Mouse (Mus musculus) brown adipose tissue, adult 24 weeks (tissue): Measurements from ENCODE around the gene Impdh1. TPM values are rescaled to one million over a fixed set of nuclear protein-coding genes. Genes with fewer than 3 reads are reported as not detected.

Source experiments
- H3K27ac ChIP-seq: fragments of 200-500 bp; replicated peaks from 2 replicates; pipeline ENCODE4 v1.5.1; 2012; ENCODE audit warnings: low read depth, mild to moderate bottlenecking, low read length
- H3K4me1 ChIP-seq: fragments of 200-500 bp; 2 replicates; pipeline ENCODE4 v1.6.1; 2012; ENCODE audit warnings: low read length, mixed read lengths; ENCODE audit not compliant: control insufficient read depth, insufficient read depth, insufficient read length
- H3K4me3 ChIP-seq: fragments of 200-500 bp; 2 replicates; pipeline ENCODE4 v1.5.1; 2012; ENCODE audit warnings: low read depth, mild to moderate bottlenecking, low read length, moderate library complexity; ENCODE audit not compliant: insufficient read depth
- polyA plus RNA-seq: library from polyadenylated mRNA; stranded (reverse); fragments of >200 nt; gene quantifications from 2 replicates; pipeline ENCODE4 v1.2.4, GENCODE M21; 2012; ENCODE audit not compliant: missing spikeins, insufficient read depth, insufficient read length

Impdh1 gene
- polyA plus RNA-seq, 1 experiment: 68.7 TPM

- Histone ChIP-seq H3K27ac (no peak overlapping the region), H3K4me1 (peaks cover 6% of the 10 kb centered on the region; the same call in 1 of the 2 replicates), H3K4me3 (no peak overlapping the region)
Measured at GRCm38 (mm10) chr6:29203861-29204585, 12.1 kb downstream of the Impdh1 start.

DNA sequence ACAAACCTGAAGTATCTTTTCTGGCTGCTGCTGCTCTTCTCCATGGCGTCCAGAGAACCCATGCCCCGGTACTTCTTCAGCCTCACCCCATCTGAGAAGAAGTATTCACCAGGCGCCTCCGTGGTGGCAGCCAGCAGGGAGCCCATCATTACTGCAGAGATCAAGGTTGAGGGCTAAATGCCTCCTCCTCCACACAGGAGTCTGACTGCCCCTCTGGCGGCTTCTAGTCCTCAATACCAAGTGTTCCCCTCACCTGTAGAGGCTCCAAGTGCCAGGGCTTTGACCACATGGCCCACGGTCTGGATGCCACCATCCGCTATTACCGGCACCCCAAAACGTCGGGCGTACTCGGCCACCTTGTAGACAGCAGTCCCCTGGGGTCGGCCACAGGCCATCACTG is 13.1 kb downstream of the Impdh1 start:
- peaks cover 6% of the 10 kb centered on the region; the same call in 1 of the 2 replicates for H3K4me1 ChIP-seq
- no peak overlapping the region for H3K27ac ChIP-seq
- no peak overlapping the region for H3K4me3 ChIP-seq

- H3K4me1 ChIP-seq: peaks cover 6% of the 10 kb centered on the region; the same call in 1 of the 2 replicates
- no peak overlapping the region for H3K4me3 ChIP-seq
- H3K27ac ChIP-seq: no peak overlapping the region
Measured at GRCm38 (mm10) chr6:29201988-29202387, 14.2 kb downstream of the Impdh1 start.

GRCm38 (mm10) chr6:29201341-29201740 is 14.8 kb downstream of the Impdh1 start:
- Histone ChIP-seq H3K4me1 (peaks cover 6% of the 10 kb centered on the region; the same call in 1 of the 2 replicates), H3K4me3 (no peak overlapping the region), H3K27ac (no peak overlapping the region)

GRCm38 (mm10) chr6:29200496-29200895 is 15.7 kb downstream of the Impdh1 start:
- H3K4me1 ChIP-seq: no peaks in the 10 kb centered on the region
- H3K27ac ChIP-seq: no peak overlapping the region
- H3K4me3 ChIP-seq: no peak overlapping the region

DNA sequence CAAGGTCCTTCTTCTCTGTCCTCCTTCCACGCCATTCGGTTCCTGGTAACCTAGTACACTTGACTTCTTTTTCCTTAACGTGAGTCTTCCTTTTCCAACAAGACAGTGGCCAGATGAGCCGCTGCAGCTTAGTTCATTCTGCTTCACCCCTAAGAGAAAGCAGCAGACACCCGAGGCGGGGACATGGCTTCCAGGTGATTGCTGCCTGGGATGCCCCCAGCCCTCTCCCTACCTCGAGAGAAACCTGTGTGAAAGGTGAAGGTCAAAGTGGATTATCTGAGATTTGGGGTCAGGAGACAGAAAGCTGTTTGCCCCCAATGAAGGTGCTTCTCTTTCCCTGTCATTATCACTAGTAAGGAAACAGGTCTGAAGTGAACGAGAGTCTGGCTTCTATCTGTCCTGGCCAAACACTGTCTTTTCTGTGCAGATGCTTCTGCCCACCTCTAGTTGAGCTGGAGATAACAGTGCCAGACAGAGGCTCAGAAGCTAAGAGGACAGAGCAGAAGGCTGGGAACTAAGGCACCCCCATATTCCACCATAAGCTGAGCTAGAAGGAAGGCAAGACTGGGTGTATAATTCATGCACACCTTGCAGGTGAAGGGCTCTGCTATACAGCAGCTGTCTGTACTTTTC is 16.8 kb downstream of the Impdh1 start:
- H3K4me3 ChIP-seq: no peak overlapping the region

DNA sequence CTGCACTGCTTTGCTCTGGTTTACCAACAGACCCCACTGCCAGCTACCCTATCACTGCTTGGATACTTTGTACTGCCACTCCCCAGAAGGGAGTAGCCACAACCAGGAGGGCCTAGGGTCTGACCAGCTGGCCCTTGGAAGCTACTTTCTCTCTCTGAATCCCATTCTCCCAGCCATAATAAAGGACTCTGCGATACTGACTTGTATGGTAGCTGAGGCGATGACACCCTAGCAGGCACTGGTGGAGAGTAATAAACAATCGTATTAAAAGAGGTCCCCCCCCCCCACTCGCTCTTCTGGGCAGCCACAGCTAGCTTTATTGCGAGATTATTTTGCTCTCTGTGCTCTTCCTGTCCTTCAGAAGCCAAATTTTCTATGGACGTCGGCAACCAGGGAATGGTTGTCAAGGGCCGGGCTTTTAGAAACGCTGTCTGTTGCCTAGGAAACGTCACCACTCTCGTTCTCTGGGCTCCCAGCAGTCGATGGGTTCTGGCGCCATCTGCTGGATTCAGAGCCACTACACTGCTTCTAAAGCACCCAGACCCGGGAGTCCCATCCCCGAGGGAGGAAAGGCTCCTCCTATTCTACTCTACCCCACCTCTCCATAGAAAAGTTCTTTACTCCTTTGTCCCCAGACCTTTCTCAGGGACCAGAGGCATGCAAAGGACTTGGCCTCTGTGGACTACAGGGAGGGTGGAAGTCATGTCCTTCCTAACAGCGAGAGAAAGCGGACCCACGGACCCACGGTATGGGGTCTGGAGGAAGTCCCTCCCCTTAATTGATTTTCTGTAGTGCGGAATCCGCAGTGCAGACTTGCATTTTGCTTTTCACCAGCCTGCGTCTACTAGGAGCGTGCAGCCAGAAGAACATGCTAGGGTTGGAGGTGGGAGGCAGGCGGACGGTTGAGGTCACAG is 17.6 kb downstream of the Impdh1 start:
- no peaks in the 10 kb centered on the region for H3K4me1 ChIP-seq
- H3K4me3 ChIP-seq: no peak overlapping the region
- H3K27ac ChIP-seq: no peak overlapping the region

More for the DNA sequence above, 16.8 kb downstream of the Impdh1 start:
- no peak overlapping the region for H3K27ac ChIP-seq
- no peaks in the 10 kb centered on the region for H3K4me1 ChIP-seq

DNA sequence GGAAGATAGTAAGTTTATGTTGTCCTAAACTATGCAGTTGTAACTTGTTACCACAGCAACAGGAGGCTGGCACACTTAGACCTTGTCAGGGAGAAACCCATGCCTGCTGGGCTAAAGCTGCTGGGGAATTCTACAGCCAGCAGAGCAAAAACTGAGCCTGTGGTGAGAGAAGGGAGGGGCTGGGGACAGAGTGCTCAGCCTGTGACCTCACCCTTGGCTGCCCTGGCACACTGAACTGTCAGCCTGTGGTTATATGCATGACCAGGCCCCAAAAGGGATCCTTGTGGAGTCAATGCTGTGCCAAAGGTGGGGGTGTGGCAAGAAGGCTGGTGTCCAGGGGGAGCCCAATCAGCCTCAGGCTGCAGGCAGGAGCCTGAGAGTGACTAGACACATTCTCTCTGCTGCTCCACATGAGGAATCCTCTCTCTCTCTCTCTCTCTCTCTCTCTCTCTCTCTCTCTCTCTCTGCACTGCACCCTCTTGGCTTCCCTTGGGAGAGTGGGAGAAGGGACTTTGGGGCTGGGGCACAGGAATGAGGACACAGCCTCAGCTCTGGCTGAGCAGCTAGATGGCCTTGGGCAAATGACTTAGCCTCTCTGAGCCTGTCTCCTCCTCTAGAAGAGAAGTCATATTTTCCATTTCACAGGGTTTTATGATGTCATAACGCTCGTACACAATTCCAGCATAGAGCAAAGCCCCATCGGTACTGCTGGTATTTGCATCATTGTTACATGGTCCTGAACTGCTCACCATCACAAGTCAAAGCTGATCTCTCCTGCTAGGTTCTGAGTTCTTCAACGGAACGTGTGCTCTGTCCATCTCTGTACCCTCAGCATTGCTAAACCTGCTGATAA is 20.1 kb downstream of the Impdh1 start:
- Histone ChIP-seq H3K4me1 (no peaks in the 10 kb centered on the region), H3K27ac (0 out of 2 replicates have a peak overlapping the region, but pooled peaks have one; percentile 31), H3K4me3 (no peak overlapping the region)

DNA sequence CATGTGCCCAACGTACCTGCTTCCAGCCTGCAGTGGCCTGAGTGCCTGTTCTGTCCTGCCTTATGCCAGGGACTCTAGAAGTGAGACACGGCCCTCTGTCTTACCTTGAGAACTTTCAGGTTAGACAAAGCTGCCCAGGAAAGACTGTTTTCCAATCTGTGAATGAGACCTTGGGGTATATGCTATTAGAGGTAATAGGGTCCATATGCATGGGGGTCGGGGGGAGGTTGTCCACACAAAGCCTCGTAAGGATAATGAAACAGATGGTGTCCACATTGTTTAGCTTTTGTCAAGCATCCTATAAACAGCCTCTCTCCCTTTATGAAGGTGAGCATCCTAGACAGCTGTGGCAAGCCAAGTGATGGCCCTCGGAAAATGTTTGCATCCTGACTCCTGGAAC is 21.0 kb downstream of the Impdh1 start:
- H3K27ac ChIP-seq: no peak overlapping the region
- no peak overlapping the region for H3K4me3 ChIP-seq
- H3K4me1 ChIP-seq: no peaks in the 10 kb centered on the region

DNA sequence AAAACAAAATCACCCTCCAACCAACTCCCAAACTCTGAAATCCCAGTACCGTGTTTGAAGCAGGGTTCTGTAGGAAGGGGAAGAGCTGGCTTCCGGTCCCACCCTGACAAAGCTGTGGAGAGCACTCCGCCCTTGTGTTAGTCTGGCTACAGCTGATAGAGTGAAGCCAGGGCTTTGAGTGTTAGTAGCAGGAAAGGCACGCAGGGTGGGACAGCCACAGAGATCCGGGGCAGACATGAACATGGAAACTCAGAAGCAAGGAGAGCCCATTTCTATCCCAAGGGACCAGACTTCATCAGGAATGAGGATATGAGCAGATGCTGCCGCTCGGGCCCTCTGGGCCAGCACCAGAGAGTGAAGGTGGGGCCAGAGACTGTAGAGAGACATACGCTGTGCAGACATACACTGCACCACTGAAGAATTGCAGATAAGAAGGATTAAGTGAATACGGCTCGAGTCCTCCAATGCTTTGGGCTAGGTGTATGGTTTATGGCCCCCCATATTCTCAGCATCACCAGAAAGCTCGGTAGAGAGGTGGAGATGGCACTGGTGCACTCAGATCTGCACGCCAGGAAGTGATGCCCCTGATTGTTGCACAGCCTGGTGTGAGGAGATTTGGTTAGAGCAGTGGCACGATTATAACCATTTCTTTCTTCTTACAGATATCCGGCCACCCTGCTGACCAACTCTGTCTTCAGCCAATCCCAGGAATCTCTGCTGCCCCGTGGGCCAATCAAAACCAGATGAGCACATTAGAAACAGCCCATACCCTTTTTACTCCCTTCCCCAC is 22.0 kb downstream of the Impdh1 start:
- H3K27ac ChIP-seq: 0 out of 2 replicates have a peak overlapping the region, but pooled peaks have one; percentile 3
- H3K4me3 ChIP-seq: no peak overlapping the region
- no peaks in the 10 kb centered on the region for H3K4me1 ChIP-seq

DNA sequence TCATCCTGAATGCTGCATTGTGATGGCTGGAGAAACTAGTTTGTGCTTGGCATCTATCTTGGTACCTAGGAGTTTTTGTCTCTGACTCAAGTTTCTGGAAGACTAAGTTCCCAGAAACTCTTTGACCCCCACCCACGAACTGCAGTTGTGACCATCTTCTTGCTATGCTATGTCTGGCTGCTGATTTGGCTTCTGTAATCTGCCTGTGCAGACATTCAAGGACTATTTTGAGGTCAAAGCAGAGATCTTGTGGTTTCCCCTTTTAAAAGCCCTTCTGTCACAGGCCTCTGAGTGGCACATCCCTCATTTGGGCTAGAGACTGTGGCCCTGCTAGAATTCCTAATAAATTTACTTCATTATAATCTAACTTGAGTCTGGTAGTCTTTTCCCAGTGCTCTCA is 28.2 kb downstream of the Impdh1 start:
- no peaks in the 10 kb centered on the region for H3K4me1 ChIP-seq
- no peak overlapping the region for H3K4me3 ChIP-seq
- no peak overlapping the region for H3K27ac ChIP-seq

DNA sequence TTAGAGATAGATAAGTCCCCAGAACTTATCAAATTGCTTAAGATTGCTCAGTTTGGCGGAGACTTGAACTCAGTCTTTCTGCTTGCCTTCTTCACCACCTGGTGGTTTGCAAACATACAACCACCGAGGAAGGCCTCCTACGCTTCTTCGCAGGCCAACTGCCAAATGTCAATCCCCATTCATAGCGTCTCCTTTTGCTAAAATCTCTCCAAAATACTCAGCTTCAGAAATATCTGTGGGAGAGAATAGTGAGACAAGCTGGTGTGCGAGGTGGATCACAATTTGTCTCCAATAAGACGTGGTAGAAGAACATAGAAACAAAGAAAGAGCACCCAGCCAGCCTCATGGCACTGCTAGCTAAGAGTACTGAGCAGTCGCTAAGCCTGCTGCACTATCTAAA is 36.3 kb downstream of the Impdh1 start:
- no peak overlapping the region for H3K27ac ChIP-seq
- H3K4me1 ChIP-seq: no peaks in the 10 kb centered on the region
- no peak overlapping the region for H3K4me3 ChIP-seq

GRCm38 (mm10) chr6:29178888-29179658 is 37.1 kb downstream of the Impdh1 start, which contains the start of gene Prrt4:
TSS of gene Prrt4 (minus strand) at chr6:29179584.
- peak within 1 kb of the TSS; percentile 55 for H3K4me3 ChIP-seq
- no peak within 1 kb of the TSS for H3K27ac ChIP-seq
- H3K4me1 ChIP-seq: no peaks in the 10 kb centered on the region
